Mouse (Mus musculus) heart, embryonic 16.5 days (tissue): ENCODE measurements around the gene Ttc7. TPM values are rescaled to one million over a fixed set of nuclear protein-coding genes. Genes with fewer than 3 reads are reported as not detected.
"Not testable (repeated sequence)": the region's sequence is repeated elsewhere in the genome, so short reads cannot be mapped to it uniquely, and the experiment has no call there.

Experiments used
- ATAC-seq: fragments of 200-750 bp; cut with Nextera tagmentation; replicated peaks from 2 replicates; pipeline ENCODE4 v1.8.0; 2017; ENCODE audit warnings: moderate number of reproducible peaks; ENCODE audit not compliant: insufficient read depth, low FRiP score; ENCODE audit errors: extremely low read depth
- H3K27ac ChIP-seq: fragments of 300-500 bp; sonication (generic); 2 replicates; pipeline ENCODE4 v1.5.1; 2014; ENCODE audit warnings: mild to moderate bottlenecking, low read length, control low read depth, moderate library complexity
- H3K27me3 ChIP-seq: fragments of 300-500 bp; sonication (generic); 2 replicates; pipeline ENCODE4 v1.6.1; 2014; ENCODE audit warnings: low read length, mixed read lengths; ENCODE audit not compliant: control insufficient read depth, insufficient read depth
- H3K36me3 ChIP-seq: fragments of 300-500 bp; sonication (generic); 2 replicates; pipeline ENCODE4 v1.6.1; 2014; ENCODE audit not compliant: control insufficient read depth, insufficient read depth
- H3K4me1 ChIP-seq: fragments of 300-500 bp; sonication (generic); 2 replicates; pipeline ENCODE4 v1.6.1; 2014; ENCODE audit warnings: low read length, mixed read lengths; ENCODE audit not compliant: control insufficient read depth, insufficient read depth
- H3K4me2 ChIP-seq: fragments of 300-500 bp; sonication (generic); 2 replicates; pipeline ENCODE4 v1.6.1; 2014; ENCODE audit warnings: low read depth, mild to moderate bottlenecking, control low read depth, low read length
- H3K4me3 ChIP-seq: fragments of 300-500 bp; sonication (generic); 2 replicates; pipeline ENCODE4 v1.5.1; 2014; ENCODE audit warnings: mild to moderate bottlenecking, control low read depth, low read length
- H3K9ac ChIP-seq: fragments of 300-500 bp; sonication (generic); 2 replicates; pipeline ENCODE4 v1.6.1; 2014; ENCODE audit warnings: low read length, control low read depth
- H3K9me3 ChIP-seq: fragments of 300-500 bp; sonication (generic); replicated peaks from 2 replicates; pipeline ENCODE4 v1.6.1; 2016; ENCODE audit warnings: low read length; ENCODE audit not compliant: control insufficient read depth
- whole genome bisulfite sequencing: fragments of 180-500 bp; shearing (Covaris S2); extraction: QIAGEN DNeasy Blood & Tissue Kit; methylation state at CpG from one replicate; pipeline ENCODE4 v1.1.7; 2014; 5-methylcytosine and 5-hydroxymethylcytosine counted together
- polyA plus RNA-seq: library from polyadenylated mRNA; unstranded; fragments of >200 nt; fragmentation: Nextera tagmentation; extraction: Ambion mirVana; gene quantifications from 2 replicates; pipeline ENCODE4 v1.2.1, GENCODE M21; 2015

Gene Ttc7
- polyA plus RNA-seq, 1 experiment from 2014 or later, result 6.2 TPM

DNA sequence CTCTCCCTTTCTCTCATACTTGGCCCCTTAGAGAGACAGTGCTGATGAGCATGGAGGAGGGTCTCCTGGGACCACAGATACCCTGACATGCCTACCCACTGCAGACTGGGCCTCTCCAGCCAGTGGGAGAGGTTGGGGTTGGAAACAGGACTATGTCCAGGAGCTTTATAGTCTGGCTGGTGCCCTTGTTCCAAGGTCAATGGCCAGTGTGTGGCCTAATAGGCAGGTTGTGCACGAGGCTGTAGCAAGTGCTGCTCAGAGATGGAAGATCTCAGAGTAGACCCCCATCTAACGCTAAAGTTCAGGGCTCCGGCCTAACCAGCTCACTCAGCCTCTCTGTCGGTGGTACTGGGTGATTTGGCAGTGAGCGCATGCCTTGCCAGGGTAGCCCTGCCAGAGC lies 9.1 kb downstream of the Ttc7 start:
- ATAC-seq, result no peak
- Histone ChIP-seq H3K9ac (no peak overlapping the region), H3K27ac (no peak overlapping the region), H3K4me1 (no peaks in the 10 kb centered on the region; the same call in 1 of the 2 replicates), H3K27me3 (peaks cover 5% of the 10 kb centered on the region), H3K36me3 (no peaks in the 10 kb centered on the region), H3K4me2 (no peak overlapping the region), H3K4me3 (no peak overlapping the region), H3K9me3 (no peaks in the 10 kb centered on the region)
- WGBS, result 74% methylated on average over 5 of the region's 5 CpGs

- no peak overlapping the region for H3K27ac ChIP-seq
- H3K4me1 ChIP-seq, result no peaks in the 10 kb centered on the region; the same call in 1 of the 2 replicates
- no peaks in the 10 kb centered on the region for H3K9me3 ChIP-seq
- H3K4me2 ChIP-seq, result no peak overlapping the region
- ATAC-seq, result no peak
- no peaks in the 10 kb centered on the region for H3K36me3 ChIP-seq
- H3K4me3 ChIP-seq, result no peak overlapping the region
- 86% methylated on average over 5 of the region's 5 CpGs for WGBS
- no peaks in the 10 kb centered on the region; the same call in 1 of the 2 replicates for H3K27me3 ChIP-seq
- no peak overlapping the region for H3K9ac ChIP-seq
These were observed 10.4 kb downstream of the Ttc7 start for GRCm38 (mm10) chr17:87293125-87293524.

DNA sequence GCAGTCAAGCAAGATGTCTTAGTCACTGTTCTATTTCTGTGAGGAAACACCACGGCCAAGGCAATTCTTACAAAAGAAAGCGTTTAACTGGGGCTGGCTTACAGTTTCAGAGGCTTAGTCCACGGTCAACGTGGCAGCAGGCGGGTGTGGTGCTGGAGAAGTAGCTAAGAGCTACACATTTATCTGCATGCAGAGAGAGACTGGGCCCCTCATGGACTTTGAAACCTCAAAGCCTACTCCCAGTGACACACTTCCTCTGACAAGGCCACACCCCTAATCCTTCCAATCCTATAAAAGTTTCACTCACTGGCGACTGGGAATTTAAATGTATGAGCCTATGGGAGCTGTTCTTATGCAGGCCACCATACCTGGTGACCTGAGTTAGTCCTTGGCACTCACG lies 13.1 kb downstream of the Ttc7 start:
- 74% methylated on average over 7 of the region's 7 CpGs for WGBS
- Histone ChIP-seq H3K27me3 (no peaks in the 10 kb centered on the region), H3K36me3 (no peaks in the 10 kb centered on the region), H3K4me1 (no peaks in the 10 kb centered on the region), H3K27ac (no peak overlapping the region), H3K4me2 (no peak overlapping the region), H3K4me3 (no peak overlapping the region), H3K9me3 (no peaks in the 10 kb centered on the region), H3K9ac (no peak overlapping the region)
- no peak for ATAC-seq

- H3K4me3 ChIP-seq, H3K36me3 ChIP-seq, H3K9me3 ChIP-seq, ATAC-seq, H3K27ac ChIP-seq, H3K27me3 ChIP-seq, H3K4me2 ChIP-seq, H3K4me1 ChIP-seq, H3K9ac ChIP-seq: not testable (repeated sequence)
- WGBS, result 56% methylated on average over 1 of the region's 1 CpGs
These were observed 14.0 kb downstream of the Ttc7 start for GRCm38 (mm10) chr17:87296701-87297100.

DNA sequence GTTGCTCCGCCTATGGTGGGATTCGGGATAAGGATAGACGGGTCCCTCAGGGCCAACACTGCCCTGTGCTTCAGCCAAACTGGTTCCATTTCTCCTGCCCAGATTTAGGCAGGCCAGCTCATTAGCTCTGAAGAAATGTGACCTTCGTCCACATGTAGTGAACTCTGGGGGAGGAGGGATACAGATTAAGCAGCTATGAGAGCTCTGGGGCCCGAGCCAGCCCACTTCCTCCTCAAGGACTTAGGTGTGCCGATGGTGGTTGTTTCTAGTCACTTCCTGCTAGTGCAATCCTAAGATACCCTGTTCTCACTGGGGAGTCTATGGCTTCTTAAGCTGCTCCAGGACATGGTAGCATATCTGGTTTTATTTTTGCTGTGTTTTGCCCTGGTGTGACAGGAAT lies 16.3 kb downstream of the Ttc7 start:
- Histone ChIP-seq H3K4me1 (peaks cover 2% of the 10 kb centered on the region), H3K9me3 (no peaks in the 10 kb centered on the region), H3K4me3 (no peak overlapping the region), H3K36me3 (no peaks in the 10 kb centered on the region), H3K9ac (no peak overlapping the region), H3K4me2 (no peak overlapping the region), H3K27ac (no peak overlapping the region), H3K27me3 (no peaks in the 10 kb centered on the region)
- no peak for ATAC-seq
- WGBS, result 41% methylated on average over 6 of the region's 6 CpGs

DNA sequence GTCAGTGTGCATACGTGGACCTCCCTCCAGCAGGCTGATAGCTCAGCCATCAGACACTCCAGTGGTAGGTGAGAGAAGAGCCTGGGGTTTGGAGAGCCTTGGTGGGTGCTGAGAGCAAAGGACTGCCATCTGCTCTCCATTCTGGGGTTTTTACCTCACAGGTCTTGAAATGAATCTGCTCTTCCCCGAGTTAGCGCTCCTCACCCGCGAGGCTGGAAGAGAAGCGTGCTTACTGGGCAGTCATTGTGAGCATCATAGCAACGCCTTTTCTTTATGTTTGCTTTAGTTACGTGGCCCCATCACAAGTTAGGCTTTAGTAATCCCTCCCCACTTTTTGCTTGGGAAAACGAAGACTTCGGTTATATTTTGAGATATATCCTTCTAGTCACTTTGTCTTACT lies 17.7 kb downstream of the Ttc7 start:
- Histone ChIP-seq H3K4me1 (peaks cover 5% of the 10 kb centered on the region), H3K27me3 (no peaks in the 10 kb centered on the region), H3K36me3 (no peaks in the 10 kb centered on the region), H3K4me2 (no peak overlapping the region), H3K9me3 (no peaks in the 10 kb centered on the region), H3K4me3 (no peak overlapping the region), H3K27ac (no peak overlapping the region), H3K9ac (no peak overlapping the region)
- no peak for ATAC-seq
- 78% methylated on average over 10 of the region's 10 CpGs for WGBS

DNA sequence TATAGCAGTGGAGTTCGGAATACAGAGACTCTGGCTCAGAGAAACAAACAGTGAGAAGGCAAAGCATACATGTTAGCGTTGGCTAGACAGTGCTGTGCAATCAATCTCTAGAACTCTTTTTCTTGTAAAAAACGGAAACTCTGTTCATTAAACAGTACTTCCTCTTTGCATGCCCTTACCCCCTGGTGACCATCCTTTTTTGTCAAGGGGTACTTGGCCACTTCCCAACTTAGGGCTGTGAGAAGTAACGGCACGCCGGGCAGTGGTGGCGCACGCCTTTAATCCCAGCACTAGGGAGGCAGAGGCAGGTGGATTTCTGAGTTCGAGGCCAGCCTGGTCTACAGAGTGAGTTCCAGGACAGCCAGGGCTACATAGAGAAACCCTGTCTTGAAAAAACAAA lies 18.9 kb downstream of the Ttc7 start:
- H3K36me3 ChIP-seq, H3K27ac ChIP-seq, ATAC-seq, H3K27me3 ChIP-seq, H3K4me2 ChIP-seq, H3K4me1 ChIP-seq, H3K9ac ChIP-seq, H3K9me3 ChIP-seq, H3K4me3 ChIP-seq: not testable (repeated sequence)
- 83% methylated on average over 9 of the region's 9 CpGs for WGBS

- Histone ChIP-seq H3K9me3 (no peaks in the 10 kb centered on the region), H3K9ac (no peak overlapping the region), H3K4me1 (peaks cover 5% of the 10 kb centered on the region), H3K27me3 (no peaks in the 10 kb centered on the region), H3K4me3 (no peak overlapping the region), H3K4me2 (no peak overlapping the region), H3K27ac (peak overlapping the region; percentile 20), H3K36me3 (no peaks in the 10 kb centered on the region)
- 54% methylated on average over 13 of the region's 13 CpGs for WGBS
- ATAC-seq, result no peak
These were observed 19.5 kb downstream of the Ttc7 start for GRCm38 (mm10) chr17:87302014-87302794.

GRCm38 (mm10) chr17:87304151-87304894 lies 21.6 kb downstream of the Ttc7 start:
- Histone ChIP-seq H3K36me3 (no peaks in the 10 kb centered on the region), H3K4me2 (no peak overlapping the region), H3K4me3 (no peak overlapping the region), H3K4me1 (peaks cover 5% of the 10 kb centered on the region), H3K9ac (no peak overlapping the region), H3K27me3 (no peaks in the 10 kb centered on the region), H3K27ac (no peak overlapping the region), H3K9me3 (no peaks in the 10 kb centered on the region)
- no peak for ATAC-seq
- WGBS, result 75% methylated on average over 11 of the region's 11 CpGs
